Mouse (Mus musculus): ENCODE results near the gene Ptpn1.

DNA sequence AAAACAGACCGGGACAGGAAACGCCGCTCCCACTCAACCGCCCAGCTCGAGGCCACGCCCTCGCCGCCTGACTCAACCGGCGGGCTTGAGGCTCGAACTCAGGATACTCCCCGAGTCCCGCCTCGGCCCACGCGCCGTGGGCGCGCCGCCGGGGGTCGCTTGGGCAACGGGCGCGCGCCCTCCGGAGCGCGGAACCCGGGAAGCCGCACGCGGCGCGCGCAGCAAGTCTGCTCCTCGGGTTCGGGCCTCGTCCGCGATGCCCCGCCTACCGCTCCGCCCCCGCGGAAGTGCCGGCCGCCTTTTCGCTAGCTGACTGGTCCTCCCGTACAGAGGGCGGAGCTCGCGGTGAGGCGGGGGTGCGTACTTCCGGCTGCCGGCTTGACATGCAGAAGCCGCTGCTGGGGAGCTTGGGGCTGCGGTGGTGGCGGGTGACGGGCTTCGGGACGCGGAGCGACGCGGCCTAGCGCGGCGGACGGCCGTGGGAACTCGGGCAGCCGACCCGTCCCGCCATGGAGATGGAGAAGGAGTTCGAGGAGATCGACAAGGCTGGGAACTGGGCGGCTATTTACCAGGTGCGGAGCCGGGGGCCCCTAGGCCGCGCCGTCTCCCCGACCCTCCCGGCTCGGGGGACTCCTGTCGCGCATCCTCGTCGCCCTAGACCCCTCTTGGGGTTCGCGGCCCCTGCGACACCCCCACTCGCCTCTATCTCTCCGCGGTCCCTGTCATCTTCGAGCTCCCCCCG, at the start of gene Ptpn1:
- TF ChIP-seq CTCF (IDR thresholded peaks at IDR 0.05; ENCODE audit: control insufficient read depth, insufficient read depth, low read length) (no peak), POLR2A (IDR thresholded peaks at IDR 0.05; ENCODE audit: borderline replicate concordance, control insufficient read depth, low read depth, low read length) (peak; percentile 95)

All from bone marrow, adult 2 months (tissue).